ENCODE assay signal across 7 mouse cellular contexts in the genomic region with DNA sequence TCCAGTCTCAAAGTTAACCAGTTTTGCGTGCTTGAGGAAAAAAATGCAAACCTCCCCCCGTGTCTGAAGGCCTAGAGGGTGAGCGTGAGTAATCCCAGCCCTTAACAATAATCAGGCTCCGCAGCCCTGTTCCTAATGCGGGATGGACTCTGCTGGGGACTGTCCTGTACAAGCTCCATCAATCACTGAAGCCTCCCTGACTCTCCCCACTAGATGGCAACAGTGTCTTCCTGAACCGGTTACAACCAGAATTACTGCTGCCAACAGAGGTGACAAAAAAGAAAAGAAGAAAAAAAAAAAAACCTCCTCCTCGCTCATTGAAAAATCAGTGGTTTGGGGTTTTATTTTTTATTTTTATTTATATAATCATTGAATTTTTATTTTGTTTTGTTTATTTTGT. TPM values are rescaled to one million over a fixed set of nuclear protein-coding genes. Genes with fewer than 3 reads are reported as not detected.
DNase-seq lines count a peak whose midpoint lies in the region; ATAC-seq and TF ChIP-seq lines count a peak whose summit lies in the region.

No protein-coding gene starts in this region.

- WGBS in forebrain, embryonic 13.5 days: 12% methylated on average over 7 of the region's 7 CpGs
- WGBS in hindbrain, embryonic 11.5 days: 27% methylated on average over 7 of the region's 7 CpGs

- no peak overlapping the region for H3K9ac ChIP-seq in MEL (ENCODE audit: control insufficient read depth, low read depth, low read length, poor library complexity, severe bottlenecking)
- peak overlapping the region; percentile 50; the same call in 1 of the 2 replicates for H3K9ac ChIP-seq in forebrain, embryonic 13.5 days
- H3K9ac ChIP-seq in hindbrain, embryonic 11.5 days (ENCODE audit: low read depth, low read length): no peak overlapping the region

- no peak for TF ChIP-seq POLR2A in MEL (IDR thresholded peaks at IDR 0.05; ENCODE audit: control insufficient read depth in 1 of 2, insufficient read depth in 1 of 2, low read depth in 1 of 2, low read length in 2 of 2, poor library complexity in 1 of 2)

- peak; percentile 85 for TF ChIP-seq RAD21 in MEL (IDR thresholded peaks at IDR 0.05; ENCODE audit: low read depth, low read length)

- no peak overlapping the region for H3K4me3 ChIP-seq in MEL (ENCODE audit: control insufficient read depth in 1 of 2, insufficient read depth in 1 of 2, low read depth in 2 of 2, low read length in 2 of 2)
- no peak overlapping the region for H3K4me3 ChIP-seq in forebrain, embryonic 13.5 days
- H3K4me3 ChIP-seq in hindbrain, embryonic 11.5 days (ENCODE audit: low read depth, low read length): no peak overlapping the region

- TF ChIP-seq CTCF in MEL (IDR thresholded peaks at IDR 0.05 in 2 of 3, conservative IDR thresholded peaks at IDR 0.05 in 1 of 3; ENCODE audit: control insufficient read depth in 1 of 3, insufficient read depth in 1 of 3, low read depth in 2 of 3, low read length in 3 of 3, poor library complexity in 1 of 3, severe bottlenecking in 1 of 3): peak; percentile 37 to 83 (median 64); a peak in 5 of 6 replicates

- no peak for TF ChIP-seq EP300 in MEL (IDR thresholded peaks at IDR 0.05; ENCODE audit: low read depth in 1 of 2, low read length in 2 of 2)

- H3K4me2 ChIP-seq in forebrain, embryonic 13.5 days: no peak overlapping the region
- no peak overlapping the region for H3K4me2 ChIP-seq in hindbrain, embryonic 11.5 days (replicated peaks; ENCODE audit: low read depth, low read length)

- no peaks in the 10 kb centered on the region for H3K36me3 ChIP-seq in MEL (ENCODE audit: control insufficient read depth in 1 of 2, insufficient read depth in 2 of 2, low read length in 2 of 2)
- H3K36me3 ChIP-seq in forebrain, embryonic 13.5 days (ENCODE audit: poor library complexity, severe bottlenecking): peaks cover 86% of the 10 kb centered on the region
- H3K36me3 ChIP-seq in hindbrain, embryonic 11.5 days (ENCODE audit: control insufficient read depth, insufficient read depth, low read length): peaks cover 17% of the 10 kb centered on the region

- peak; percentile 63 for ATAC-seq in forebrain, embryonic 13.5 days
- ATAC-seq in hindbrain, embryonic 11.5 days (ENCODE audit: low FRiP score): peak; percentile 53; the same call in 1 of the 2 replicates
- ATAC-seq in megakaryocyte-erythroid progenitor cell, adult 5-6 weeks (replicated peaks; ENCODE audit: low FRiP score, low TSS enrichment, poor library complexity, severe bottlenecking): peak; percentile 76

- H3K4me1 ChIP-seq in MEL (ENCODE audit: control insufficient read depth in 1 of 2, insufficient read depth in 2 of 2, low read length in 2 of 2): no peaks in the 10 kb centered on the region
- H3K4me1 ChIP-seq in forebrain, embryonic 13.5 days: peaks cover 32% of the 10 kb centered on the region
- peaks cover 4% of the 10 kb centered on the region; the same call in 1 of the 2 replicates for H3K4me1 ChIP-seq in hindbrain, embryonic 11.5 days (replicated peaks; ENCODE audit: control insufficient read depth, insufficient read depth, low read length)

- no peaks in the 10 kb centered on the region for H3K79me2 ChIP-seq in MEL (ENCODE audit: control insufficient read depth, insufficient read depth, low read length, poor library complexity)

- no peaks in the 10 kb centered on the region for H3K27me3 ChIP-seq in MEL (ENCODE audit: control insufficient read depth in 1 of 2, insufficient read depth in 2 of 2, low read length in 2 of 2)
- no peaks in the 10 kb centered on the region for H3K27me3 ChIP-seq in forebrain, embryonic 13.5 days
- no peaks in the 10 kb centered on the region for H3K27me3 ChIP-seq in hindbrain, embryonic 11.5 days (ENCODE audit: control insufficient read depth, insufficient read depth, low read length)

- H3K9me3 ChIP-seq in MEL (replicated peaks; ENCODE audit: insufficient read depth, low read length): no peaks in the 10 kb centered on the region
- H3K9me3 ChIP-seq in forebrain, embryonic 13.5 days (replicated peaks): no peaks in the 10 kb centered on the region
- no peaks in the 10 kb centered on the region for H3K9me3 ChIP-seq in hindbrain, embryonic 11.5 days (ENCODE audit: control insufficient read depth, low read length)

- DNase-seq in MEL (ENCODE audit: low read depth, low spot score): peak; percentile 61
- peak; percentile 94 for DNase-seq in brain, adult 2 months (ENCODE audit: low read depth, low spot score)
- peak; percentile 77 for DNase-seq in hindbrain, embryonic 11.5 days (ENCODE audit: low spot score)
- DNase-seq in layer of hippocampus, postnatal 10 days (ENCODE audit: low spot score in 2 of 2): peak; percentile 82 to 83
- DNase-seq in right cerebral cortex, postnatal 36 days (ENCODE audit: low spot score in 2 of 2): peak; percentile 55 to 66

- no peak overlapping the region for H3K27ac ChIP-seq in MEL (ENCODE audit: control insufficient read depth, low read depth, low read length)
- peak overlapping the region; percentile 76; the same call in 1 of the 2 replicates for H3K27ac ChIP-seq in forebrain, embryonic 13.5 days
- no peak overlapping the region for H3K27ac ChIP-seq in hindbrain, embryonic 11.5 days (ENCODE audit: low read depth, low read length)

TF ChIP-seq in MEL, 35 proteins besides CTCF, POLR2A, EP300 and RAD21:
- TF ChIP-seq SMC3 (IDR thresholded peaks at IDR 0.05; ENCODE audit: low read depth, low read length) (peak; percentile 88), MXI1 (IDR thresholded peaks at IDR 0.05; ENCODE audit: low read depth, low read length) (0 out of 2 replicates have a peak, but pooled peaks have one; percentile 19), ZNF384 (IDR thresholded peaks at IDR 0.05; ENCODE audit: low read depth, low read length) (peak; percentile 87), E2F4 (IDR thresholded peaks at IDR 0.05; ENCODE audit: borderline replicate concordance, low read depth, low read length) (no peak), ZC3H11A (IDR thresholded peaks at IDR 0.05; ENCODE audit: low read depth, low read length) (peak; percentile 70)

RNA-seq across cellular contexts. Expression of gene Tnrc18, which starts 49.5 kb away (rescaled TPM):
- total RNA-seq in MEL (2012; rRNA removed): 0.23 and 0.31 TPM in 2 replicates
- 1 to 10 TPM in 1 of 2 experiments, not detected in 1; 3.4 TPM for polyA plus RNA-seq in MEL (2012; ENCODE audit: insufficient read depth in 1 of 2, insufficient read length in 2 of 2, low read depth in 1 of 2, low replicate concordance in 2 of 2, missing spikeins in 1 of 2)
- 34.7 and 35.9 TPM in 2 replicates for polyA plus RNA-seq in forebrain, embryonic 13.5 days (2015; fragmentation: Nextera tagmentation; extraction: Ambion mirVana)
- polyA plus RNA-seq in hindbrain, embryonic 11.5 days (2014; fragmentation: Nextera tagmentation; extraction: Ambion mirVana): 30.7 and 44.0 TPM in 2 replicates
- 100 to 1,000 TPM; 197 to 220 TPM for total RNA-seq in layer of hippocampus, postnatal 10 days (2021)
- total RNA-seq in megakaryocyte-erythroid progenitor cell, adult 5-6 weeks (2014; fragmentation: Nextera tagmentation): 8.8 and 11.7 TPM in 2 replicates
- total RNA-seq in megakaryocyte-erythroid progenitor cell, adult 5-6 weeks (2017): 0.85 and 4.2 TPM in 2 replicates

Comparison
In these comparisons a context has a peak if more than half of its experiments do, and no peak if none do; other contexts are left out.
1. RNA of gene Tnrc18, which starts 49.5 kb away (total RNA-seq): 197 to 220 TPM in layer of hippocampus, postnatal 10 days; 0.85 to 11.7 TPM in megakaryocyte-erythroid progenitor cell, adult 5-6 weeks and 0.23 to 0.31 TPM in MEL; every median in the first group is over 10 times any median in the second.
2. Peak in every context shown above with its lines, with median percentiles within 50 percentile points of each other: DNase-seq and ATAC-seq.